Mouse (Mus musculus) testis, adult 2 months (tissue): Measurements from ENCODE around the gene Ifi35.
A peak's percentile ranks its signal among the peaks of the same experiment; 100 is the strongest.

ENCODE experiments used
- CTCF ChIP-seq: fragments of 200-500 bp; IDR thresholded peaks from 2 replicates; pipeline ENCODE4 v1.5.1; 2012; ENCODE audit warnings: low read depth, mild to moderate bottlenecking, inconsistent platforms, low read length, moderate library complexity; ENCODE audit not compliant: control insufficient read depth, insufficient read depth, insufficient replicate concordance
- POLR2A ChIP-seq: fragments of 200-500 bp; IDR thresholded peaks from 2 replicates; pipeline ENCODE4 v1.6.1; 2012; ENCODE audit warnings: low read depth, mild to moderate bottlenecking, inconsistent platforms, low read length, moderate library complexity; ENCODE audit not compliant: control insufficient read depth

DNA sequence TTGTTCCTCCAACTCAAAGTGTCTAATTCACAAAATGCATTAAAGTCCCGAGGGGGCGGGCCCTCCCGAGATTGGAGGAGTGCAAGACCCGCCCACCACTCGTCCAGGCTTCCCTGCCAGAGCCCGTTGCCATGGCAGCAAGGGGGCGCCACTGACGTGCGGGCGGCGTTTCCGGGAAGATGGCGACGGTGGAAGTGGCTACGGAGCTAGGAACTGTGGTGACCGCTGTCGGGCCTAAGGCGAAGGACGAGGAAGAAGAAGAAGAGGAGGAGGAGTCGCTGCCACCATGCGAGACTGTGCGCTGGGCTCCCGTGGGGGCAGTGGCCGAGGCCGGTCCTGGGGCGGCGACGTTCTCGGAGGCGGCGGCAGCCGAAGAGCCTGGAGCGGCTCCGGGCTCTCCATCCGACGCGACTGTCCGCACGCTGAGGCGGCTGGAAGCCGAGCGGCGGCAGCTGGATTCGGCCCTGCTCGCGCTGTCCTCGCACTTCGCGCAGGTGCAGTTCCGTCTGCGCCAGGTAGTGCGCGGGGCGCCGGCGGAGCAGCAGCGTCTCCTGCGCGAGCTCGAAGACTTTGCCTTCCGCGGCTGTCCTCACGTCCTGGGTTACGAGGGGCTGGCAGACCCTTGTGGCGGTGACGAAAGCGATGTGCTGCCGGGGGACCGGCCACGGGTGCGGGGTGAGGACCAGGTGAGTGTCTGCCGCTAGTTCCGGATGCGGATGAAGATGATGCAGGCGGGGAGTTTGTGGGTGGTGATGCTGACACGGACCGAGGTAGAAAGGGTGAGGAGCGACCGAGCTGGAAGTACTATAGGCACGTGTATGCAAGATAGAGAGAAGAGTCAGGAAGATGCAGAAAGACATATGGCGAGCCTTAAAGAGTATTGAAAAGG is 23.0 kb upstream of the Ifi35 start, which contains the start of the genes Rundc1 and Ptges3l:
- TF ChIP-seq CTCF (peak; percentile 13; the same call in 1 of the 2 replicates), POLR2A (peak; percentile 84)
